In genomic region chr16:33829842-33830511, GRCm38 (mm10) we compare ENCODE assay signal across 8 mouse cellular contexts. TPM values are rescaled to one million over a fixed set of nuclear protein-coding genes. Genes with fewer than 3 reads are reported as not detected.
DNase-seq lines count a peak whose midpoint lies in the region; ATAC-seq and TF ChIP-seq lines count a peak whose summit lies in the region.

No protein-coding gene starts in this region.

- H3K79me2 ChIP-seq in C2C12 (ENCODE audit: control insufficient read depth, insufficient read depth): peaks cover 51% of the 10 kb centered on the region

- H3K36me3 ChIP-seq in C2C12 (ENCODE audit: control insufficient read depth, insufficient read depth): no peaks in the 10 kb centered on the region
- H3K36me3 ChIP-seq in liver, postnatal 0 days (replicated peaks; ENCODE audit: insufficient read depth, low read length): no peaks in the 10 kb centered on the region
- no peaks in the 10 kb centered on the region for H3K36me3 ChIP-seq in neural tube, embryonic 12.5 days

- H3K79me3 ChIP-seq in C2C12 (ENCODE audit: low read depth): peaks cover 30% of the 10 kb centered on the region

- TF ChIP-seq EP300 in liver, postnatal 0 days (IDR thresholded peaks at IDR 0.05; ENCODE audit: low read depth): no peak

- H3K27me3 ChIP-seq in C2C12 (ENCODE audit: control insufficient read depth, insufficient read depth, insufficient read length): no peaks in the 10 kb centered on the region
- H3K27me3 ChIP-seq in liver, postnatal 0 days (ENCODE audit: insufficient read depth, low read length): peaks cover 14% of the 10 kb centered on the region
- H3K27me3 ChIP-seq in neural tube, embryonic 12.5 days (replicated peaks): peaks cover 27% of the 10 kb centered on the region

- under 1% methylated on average over 33 of the region's 76 CpGs for WGBS in liver, postnatal 0 days (ENCODE audit: insufficient replicate concordance)
- under 1% methylated on average over 73 of the region's 76 CpGs for WGBS in neural tube, embryonic 12.5 days

- H3K9me3 ChIP-seq in liver, postnatal 0 days (ENCODE audit: low read length): no peaks in the 10 kb centered on the region
- no peaks in the 10 kb centered on the region for H3K9me3 ChIP-seq in neural tube, embryonic 12.5 days

- peak overlapping the region; percentile 68 for H3K9ac ChIP-seq in liver, postnatal 0 days (replicated peaks)
- peak overlapping the region; percentile 61 for H3K9ac ChIP-seq in neural tube, embryonic 12.5 days

- H3K4me2 ChIP-seq in liver, postnatal 0 days (ENCODE audit: low read depth, low read length): peak overlapping the region; percentile 73
- peak overlapping the region; percentile 98 for H3K4me2 ChIP-seq in neural tube, embryonic 12.5 days (replicated peaks)

- TF ChIP-seq CTCF in C2C12 (IDR thresholded peaks at IDR 0.05; ENCODE audit: control insufficient read depth, insufficient read depth, insufficient read length): no peak
- TF ChIP-seq CTCF in liver, postnatal 0 days (IDR thresholded peaks at IDR 0.05; ENCODE audit: low read depth): no peak

- H3ac ChIP-seq in C2C12 (ENCODE audit: control insufficient read depth, insufficient read length, low read depth): peak overlapping the region; percentile 68

- peaks cover 40% of the 10 kb centered on the region for H3K4me1 ChIP-seq in liver, postnatal 0 days (ENCODE audit: insufficient read depth)
- H3K4me1 ChIP-seq in neural tube, embryonic 12.5 days: peaks cover 27% of the 10 kb centered on the region

- DNase-seq in ZHBTc4 (ENCODE audit: low read depth, low spot score): peak; percentile 84
- peak; percentile 58 for DNase-seq in embryo, embryonic 10.5 days (ENCODE audit: low spot score)
- DNase-seq in heart, adult 9 months (ENCODE audit: low spot score in 2 of 2): peak; percentile 48 to 60
- peak; percentile 75 for DNase-seq in kidney, adult 18-20 months
- DNase-seq in liver, postnatal 0 days: peak; percentile 48
- peak; percentile 56 to 59 for DNase-seq in urinary bladder, postnatal 36 days (ENCODE audit: low spot score in 2 of 2)

- peak overlapping the region; percentile 80 for H3K27ac ChIP-seq in liver, postnatal 0 days (ENCODE audit: low read depth)
- H3K27ac ChIP-seq in neural tube, embryonic 12.5 days: no peak overlapping the region

- peak; percentile 69 for ATAC-seq in liver, postnatal 0 days
- ATAC-seq in neural tube, embryonic 12.5 days (ENCODE audit: low FRiP score, low read depth): peak; percentile 60

- peak overlapping the region; percentile 63 for H3K4me3 ChIP-seq in C2C12 (ENCODE audit: insufficient read depth, poor library complexity, severe bottlenecking)
- H3K4me3 ChIP-seq in liver, postnatal 0 days (ENCODE audit: low read depth, low read length): peak overlapping the region; percentile 67
- H3K4me3 ChIP-seq in neural tube, embryonic 12.5 days: peak overlapping the region; percentile 72

TF ChIP-seq in C2C12, 6 proteins besides CTCF, POLR2A, EP300 and RAD21:
- TF ChIP-seq CEBPB (IDR thresholded peaks at IDR 0.05; ENCODE audit: low read depth) (no peak), MAX (IDR thresholded peaks at IDR 0.05) (no peak), MYOG (IDR thresholded peaks at IDR 0.05; ENCODE audit: control insufficient read depth, extremely low read depth, insufficient read length) (no peak), FOSL1 (IDR thresholded peaks at IDR 0.05; ENCODE audit: insufficient read depth, low read length, poor library complexity, severe bottlenecking) (no peak), USF1 (IDR thresholded peaks at IDR 0.05; ENCODE audit: low read depth) (no peak), MYOD1 (IDR thresholded peaks at IDR 0.05; ENCODE audit: control insufficient read depth, insufficient read length, low read depth) (no peak)

RNA-seq across cellular contexts. Expression of gene Itgb5, which starts 0.5 kb away (rescaled TPM):
- polyA plus RNA-seq in C2C12 (2012; fragmentation: generic; extraction: Trizol): 46.0 TPM
- polyA plus RNA-seq in liver, postnatal 0 days (2015; fragmentation: Nextera tagmentation; extraction: Ambion mirVana): 16.1 and 19.2 TPM in 2 replicates
- polyA plus RNA-seq in neural tube, embryonic 12.5 days (2016; fragmentation: Nextera tagmentation; extraction: Ambion mirVana): 31.2 and 31.5 TPM in 2 replicates

RNA-seq across cellular contexts. Expression of gene Muc13, which starts 36.1 kb away (rescaled TPM):
- polyA plus RNA-seq in C2C12 (2012; fragmentation: generic; extraction: Trizol): 0.02 TPM
- polyA plus RNA-seq in liver, postnatal 0 days (2015; fragmentation: Nextera tagmentation; extraction: Ambion mirVana): 1.2 TPM in 2 replicates
- 0.06 and 0.16 TPM in 2 replicates for polyA plus RNA-seq in neural tube, embryonic 12.5 days (2016; fragmentation: Nextera tagmentation; extraction: Ambion mirVana)
